Comparison of ENCODE assay signal across 8 mouse cellular contexts in the genomic region with DNA sequence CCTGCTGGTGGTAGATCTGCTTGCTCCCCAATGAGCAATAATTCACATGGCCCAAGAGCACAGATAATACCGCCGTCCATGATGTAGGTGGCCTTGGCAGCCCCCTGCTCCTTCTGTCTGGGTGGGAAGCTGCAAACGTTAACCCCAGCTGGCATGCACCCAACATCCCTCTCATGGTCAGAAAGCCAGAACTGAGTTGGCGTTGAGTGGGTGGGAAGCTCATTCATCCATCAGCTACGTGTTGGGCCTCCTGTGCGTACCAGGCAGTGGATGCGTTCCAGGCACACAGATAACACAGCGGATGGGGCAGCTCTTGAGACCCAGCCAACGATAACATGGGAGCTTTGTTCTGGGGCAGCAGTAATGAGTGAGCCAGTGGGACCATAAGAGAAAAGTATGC.
DNase-seq lines count a peak whose midpoint lies in the region; ATAC-seq and TF ChIP-seq lines count a peak whose summit lies in the region.

No protein-coding gene starts in this region.

- TF ChIP-seq CTCF in Patski (IDR thresholded peaks at IDR 0.05) = no peak

- H3K9ac ChIP-seq in heart, embryonic 11.5 days (ENCODE audit: low read depth, low read length) = peak overlapping the region; percentile 39; the same call in 1 of the 2 replicates

- H3K4me3 ChIP-seq in heart, embryonic 11.5 days (ENCODE audit: low read depth, low read length) = no peak overlapping the region

- peak overlapping the region; percentile 22; the same call in 1 of the 2 replicates for H3K4me2 ChIP-seq in heart, embryonic 11.5 days

- peak; percentile 56 to 59 for DNase-seq in frontal cortex, postnatal 36 days (ENCODE audit: low spot score in 2 of 2)
- peak; percentile 94 for DNase-seq in Patski (ENCODE audit: low read depth, low spot score)
- DNase-seq in layer of hippocampus, postnatal 25 days (ENCODE audit: extremely low spot score in 1 of 2, low spot score in 1 of 2) = peak; percentile 42 to 59
- DNase-seq in right cerebral cortex, postnatal 25 days = peak; percentile 55

- H3K27ac ChIP-seq in heart, embryonic 11.5 days (ENCODE audit: low read depth, low read length) = peak overlapping the region; percentile 96

- no peaks in the 10 kb centered on the region for H3K9me3 ChIP-seq in heart, embryonic 11.5 days (replicated peaks; ENCODE audit: control insufficient read depth, low read length)

- no peak for ATAC-seq in frontal cortex, adult (ENCODE audit: low TSS enrichment)
- no peak for ATAC-seq in Patski
- peak; percentile 82 for ATAC-seq in heart, embryonic 11.5 days (replicated peaks; ENCODE audit: insufficient number of reproducible peaks, low FRiP score, low TSS enrichment)
- no peak for ATAC-seq in megakaryocyte-erythroid progenitor cell, adult 5-6 weeks (replicated peaks; ENCODE audit: low FRiP score, low TSS enrichment, poor library complexity, severe bottlenecking)
- no peak for ATAC-seq in activated CD4-positive, CD25-positive, alpha-beta regulatory T cell, adult 4 months

- no peaks in the 10 kb centered on the region for H3K27me3 ChIP-seq in Patski
- no peaks in the 10 kb centered on the region for H3K27me3 ChIP-seq in heart, embryonic 11.5 days (ENCODE audit: control insufficient read depth, insufficient read depth, low read length)

- peaks cover 62% of the 10 kb centered on the region for H3K4me1 ChIP-seq in heart, embryonic 11.5 days (ENCODE audit: control insufficient read depth, insufficient read depth, low read length)

- POLR2A ChIA-PET in Patski (lab: Charles Lee) = interaction anchor here (0.9 to 2.5 kb wide), 8 partner anchors 8 to 96 kb away, joined by 3 to 8 read pairs (median 3); partner anchors contain the start of gene Mical2

- H3K36me3 ChIP-seq in heart, embryonic 11.5 days (ENCODE audit: control insufficient read depth, insufficient read depth, low read length) = peaks cover 2% of the 10 kb centered on the region; the same call in 1 of the 2 replicates

- WGBS in heart, embryonic 11.5 days (ENCODE audit: insufficient replicate concordance) = 17% methylated on average over 9 of the region's 9 CpGs

- in situ Hi-C loops in Patski (cut with MboI; ENCODE audit: low pct_unique_long_range_greater_than_20kb) = no loop called here

- CTCF ChIA-PET in Patski (lab: Charles Lee) = interaction anchor here (0.7 to 1.1 kb wide), 6 partner anchors 23 to 85 kb away, joined by 3 to 6 read pairs (median 4); no protein-coding TSS in a partner anchor
